Mouse (Mus musculus) midbrain, embryonic 16.5 days (tissue): ENCODE results near the gene Gmpr. TPM values are rescaled to one million over a fixed set of nuclear protein-coding genes. Genes with fewer than 3 reads are reported as not detected.

Experiments used
- ATAC-seq: fragments of 200-750 bp; cut with Nextera tagmentation; 2 replicates; pipeline ENCODE4 v1.8.0; 2017; ENCODE audit warnings: moderate TSS enrichment
- H3K27ac ChIP-seq: fragments of 300-500 bp; sonication (generic); 2 replicates; pipeline ENCODE4 v1.5.1; 2014; ENCODE audit warnings: mild to moderate bottlenecking, low read length, mixed read lengths
- H3K27me3 ChIP-seq: fragments of 300-500 bp; sonication (generic); 2 replicates; pipeline ENCODE4 v1.6.1; 2014; ENCODE audit warnings: low read depth, low read length, mixed read lengths; ENCODE audit not compliant: control insufficient read depth, insufficient read depth
- H3K36me3 ChIP-seq: fragments of 300-500 bp; sonication (generic); 2 replicates; pipeline ENCODE4 v1.6.1; 2014; ENCODE audit warnings: mild to moderate bottlenecking, low read length, moderate library complexity, mixed read lengths; ENCODE audit not compliant: control insufficient read depth, insufficient read depth
- H3K4me1 ChIP-seq: fragments of 300-500 bp; sonication (generic); 2 replicates; pipeline ENCODE4 v1.6.1; 2014; ENCODE audit warnings: mild to moderate bottlenecking, low read length, mixed read lengths; ENCODE audit not compliant: control insufficient read depth, insufficient read depth
- H3K4me2 ChIP-seq: fragments of 300-500 bp; sonication (generic); 2 replicates; pipeline ENCODE4 v1.6.1; 2014; ENCODE audit warnings: mild to moderate bottlenecking, low read length, mixed read lengths
- H3K4me3 ChIP-seq: fragments of 300-500 bp; sonication (generic); 2 replicates; pipeline ENCODE4 v1.5.1; 2014; ENCODE audit warnings: low read depth, mild to moderate bottlenecking, low read length, moderate library complexity, mixed read lengths
- H3K9ac ChIP-seq: fragments of 300-500 bp; sonication (generic); 2 replicates; pipeline ENCODE4 v1.6.1; 2014; ENCODE audit warnings: low read depth, low read length, mixed read lengths
- H3K9me3 ChIP-seq: fragments of 300-500 bp; sonication (generic); replicated peaks from 2 replicates; pipeline ENCODE4 v1.6.1; 2014; ENCODE audit warnings: mild to moderate bottlenecking, low read length, mixed read lengths; ENCODE audit not compliant: control insufficient read depth, poor library complexity, severe bottlenecking
- WGBS: fragments of 180-500 bp; shearing (Covaris S2); extraction: QIAGEN DNeasy Blood & Tissue Kit; methylation state at CpG from one replicate; pipeline ENCODE4 v1.1.7; 2014; 5-methylcytosine and 5-hydroxymethylcytosine counted together
- polyA plus RNA-seq: library from polyadenylated mRNA; unstranded; fragments of >200 nt; fragmentation: Nextera tagmentation; extraction: Ambion mirVana; gene quantifications from 2 replicates; pipeline ENCODE4 v1.2.1, GENCODE M21; 2015

Gene Gmpr
- polyA plus RNA-seq, 1 experiment from 2014 or later: 33.8 TPM

- ATAC-seq: no peak
- 89% methylated on average over 11 of the region's 11 CpGs for WGBS
- H3K27ac ChIP-seq: no peak overlapping the region
These were observed 20.2 kb downstream of the Gmpr start for GRCm38 (mm10) chr13:45527232-45527964.

GRCm38 (mm10) chr13:45528787-45529186 is 21.5 kb downstream of the Gmpr start:
- ATAC-seq: no peak
- H3K36me3 ChIP-seq: peaks cover 3% of the 10 kb centered on the region
- H3K9me3 ChIP-seq: no peaks in the 10 kb centered on the region
- no peak overlapping the region for H3K4me3 ChIP-seq
- no peak overlapping the region for H3K4me2 ChIP-seq
- H3K4me1 ChIP-seq: peaks cover 5% of the 10 kb centered on the region
- H3K9ac ChIP-seq: no peak overlapping the region
- H3K27me3 ChIP-seq: no peaks in the 10 kb centered on the region
- WGBS: 81% methylated on average over 4 of the region's 4 CpGs
- H3K27ac ChIP-seq: no peak overlapping the region

More at GRCm38 (mm10) chr13:45527232-45527964, 20.2 kb downstream of the Gmpr start:
- Histone ChIP-seq H3K36me3 (peaks cover 3% of the 10 kb centered on the region), H3K4me2 (no peak overlapping the region), H3K4me3 (no peak overlapping the region), H3K9ac (no peak overlapping the region), H3K4me1 (peaks cover 5% of the 10 kb centered on the region), H3K27me3 (no peaks in the 10 kb centered on the region), H3K9me3 (no peaks in the 10 kb centered on the region)

GRCm38 (mm10) chr13:45530754-45531153 is 23.5 kb downstream of the Gmpr start:
- Histone ChIP-seq H3K4me1 (peaks cover 5% of the 10 kb centered on the region), H3K4me2 (no peak overlapping the region)
- 22% methylated on average over 6 of the region's 6 CpGs for WGBS

GRCm38 (mm10) chr13:45535731-45536453 is 28.6 kb downstream of the Gmpr start:
- 91% methylated on average over 9 of the region's 9 CpGs for WGBS
- Histone ChIP-seq H3K9ac (no peak overlapping the region), H3K27ac (no peak overlapping the region), H3K4me3 (no peak overlapping the region), H3K9me3 (no peaks in the 10 kb centered on the region), H3K27me3 (no peaks in the 10 kb centered on the region), H3K4me2 (no peak overlapping the region), H3K4me1 (peaks cover 4% of the 10 kb centered on the region), H3K36me3 (no peaks in the 10 kb centered on the region)
- no peak for ATAC-seq

More at GRCm38 (mm10) chr13:45530754-45531153, 23.5 kb downstream of the Gmpr start:
- Histone ChIP-seq H3K36me3 (peaks cover 3% of the 10 kb centered on the region), H3K9ac (no peak overlapping the region), H3K27ac (no peak overlapping the region), H3K27me3 (no peaks in the 10 kb centered on the region), H3K9me3 (no peaks in the 10 kb centered on the region), H3K4me3 (no peak overlapping the region)
- ATAC-seq: no peak

GRCm38 (mm10) chr13:45537110-45537509 is 29.9 kb downstream of the Gmpr start:
- 84% methylated on average over 9 of the region's 9 CpGs for WGBS
- H3K27ac ChIP-seq: no peak overlapping the region
- no peaks in the 10 kb centered on the region for H3K9me3 ChIP-seq
- ATAC-seq: no peak
- 0 out of 2 replicates have a peak, but pooled peaks cover 2% of the 10 kb centered on the region for H3K4me1 ChIP-seq
- no peaks in the 10 kb centered on the region for H3K36me3 ChIP-seq
- H3K9ac ChIP-seq: no peak overlapping the region
- no peak overlapping the region for H3K4me3 ChIP-seq
- H3K27me3 ChIP-seq: no peaks in the 10 kb centered on the region
- no peak overlapping the region for H3K4me2 ChIP-seq

GRCm38 (mm10) chr13:45538091-45538490 is 30.8 kb downstream of the Gmpr start:
- H3K9ac ChIP-seq: no peak overlapping the region
- H3K4me1 ChIP-seq: 0 out of 2 replicates have a peak, but pooled peaks cover 2% of the 10 kb centered on the region
- no peak for ATAC-seq
- H3K4me2 ChIP-seq: no peak overlapping the region
- no peaks in the 10 kb centered on the region for H3K27me3 ChIP-seq
- no peaks in the 10 kb centered on the region for H3K36me3 ChIP-seq
- no peak overlapping the region for H3K4me3 ChIP-seq
- no peak overlapping the region for H3K27ac ChIP-seq
- H3K9me3 ChIP-seq: no peaks in the 10 kb centered on the region
- 84% methylated on average over 9 of the region's 9 CpGs for WGBS

- H3K36me3 ChIP-seq: no peaks in the 10 kb centered on the region
- 27% methylated on average over 10 of the region's 10 CpGs for WGBS
- H3K4me1 ChIP-seq: 0 out of 2 replicates have a peak, but pooled peaks cover 2% of the 10 kb centered on the region
- peak overlapping the region; percentile 81 for H3K4me2 ChIP-seq
- no peaks in the 10 kb centered on the region for H3K27me3 ChIP-seq
- peak overlapping the region; percentile 42 for H3K4me3 ChIP-seq
- H3K9ac ChIP-seq: peak overlapping the region; percentile 70; the same call in 1 of the 2 replicates
- no peaks in the 10 kb centered on the region for H3K9me3 ChIP-seq
- H3K27ac ChIP-seq: peak overlapping the region; percentile 85
- peak; percentile 96 for ATAC-seq
These were observed 31.4 kb downstream of the Gmpr start for GRCm38 (mm10) chr13:45538532-45539204.

- peak; percentile 95 for ATAC-seq
- 1% methylated on average over 10 of the region's 10 CpGs for WGBS
- H3K9me3 ChIP-seq: no peaks in the 10 kb centered on the region
- H3K27me3 ChIP-seq: no peaks in the 10 kb centered on the region
- 0 out of 2 replicates have a peak, but pooled peaks cover 2% of the 10 kb centered on the region for H3K4me1 ChIP-seq
- H3K4me3 ChIP-seq: peak overlapping the region; percentile 42
- H3K9ac ChIP-seq: peak overlapping the region; percentile 70; the same call in 1 of the 2 replicates
- peak overlapping the region; percentile 81 for H3K4me2 ChIP-seq
- peak overlapping the region; percentile 85 for H3K27ac ChIP-seq
- no peaks in the 10 kb centered on the region for H3K36me3 ChIP-seq
These were observed 31.9 kb downstream of the Gmpr start for GRCm38 (mm10) chr13:45539205-45539568.
